Mouse (Mus musculus) lung, postnatal 0 days (tissue): ENCODE measurements at regions not wholly inside any gene's neighbourhood (a gene's known extent, or its start where the extent isn't known, plus 50 kb on each side); places are given as distances from the start of the nearest gene placed in this dataset.

Experiments
- CTCF ChIP-seq: IDR thresholded peaks from 2 replicates; pipeline ENCODE4 v1.5.1; 2016; ENCODE audit warnings: antibody characterized with exemption, mild to moderate bottlenecking
- EP300 ChIP-seq: IDR thresholded peaks from 2 replicates; pipeline ENCODE4 v1.6.1; 2016; ENCODE audit warnings: antibody characterized with exemption, mild to moderate bottlenecking, control low read depth

DNA sequence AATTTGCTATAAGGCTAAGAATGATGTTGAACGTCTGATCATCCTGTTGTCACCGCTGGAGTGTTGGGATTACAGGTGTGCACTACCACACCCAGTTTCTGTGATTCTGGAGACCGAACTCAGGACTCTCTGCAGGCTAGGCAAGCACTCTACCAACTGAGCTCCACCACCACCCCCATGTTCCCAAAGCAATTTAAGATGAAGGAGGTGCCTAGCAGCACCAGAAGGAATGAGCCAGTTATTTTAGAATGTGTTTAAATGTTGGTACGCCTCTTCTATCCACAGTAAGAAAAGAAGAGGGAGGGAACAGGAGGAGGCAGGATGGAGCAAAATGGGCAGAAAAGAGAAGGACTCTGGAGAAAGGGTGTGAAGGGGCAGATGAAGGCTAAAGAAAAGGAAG, 72.6 kb downstream of the Chst1 start:
- TF ChIP-seq EP300 (no peak), CTCF (no peak)
